Mouse (Mus musculus) liver, adult 2 months (tissue): ENCODE data around the gene Oip5.

Experiments
- CTCF ChIP-seq: fragments of 200-500 bp; IDR thresholded peaks from 2 replicates; pipeline ENCODE4 v1.5.1; 2011; ENCODE audit warnings: low read depth, low read length, control low read depth
- POLR2A ChIP-seq: fragments of 200-500 bp; IDR thresholded peaks from 2 replicates; pipeline ENCODE4 v1.6.1; 2011; ENCODE audit warnings: low read length, control low read depth; ENCODE audit not compliant: insufficient read depth; ENCODE audit errors: extremely low read depth

DNA sequence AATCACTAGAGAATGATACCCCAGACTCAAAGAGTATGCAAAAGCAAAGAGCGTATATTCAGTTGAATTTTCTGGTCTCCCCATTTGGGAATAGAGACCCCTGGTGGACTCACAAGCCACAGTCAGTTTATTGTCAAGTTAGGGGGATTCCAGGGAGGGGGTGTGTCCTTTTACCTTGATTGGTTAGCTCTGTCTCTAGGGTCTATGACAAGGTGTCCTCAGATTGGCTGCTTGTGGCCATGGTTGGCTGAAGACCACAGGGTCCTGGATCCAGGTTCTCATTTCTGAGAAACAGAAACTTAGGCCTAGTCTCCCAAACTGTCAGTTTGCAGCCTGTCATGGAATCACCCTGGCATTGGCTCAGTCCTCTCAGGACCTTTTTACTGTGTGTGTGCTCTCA, 18.5 kb upstream of the Oip5 start:
- TF ChIP-seq CTCF (no peak), POLR2A (no peak)
